Mouse (Mus musculus): ENCODE measurements around the gene Dnajc11. TPM values are rescaled to one million over a fixed set of nuclear protein-coding genes. Genes with fewer than 3 reads are reported as not detected.

The Dnajc11 gene
- polyA plus RNA-seq, 1 experiment, result 45.5 TPM

DNA sequence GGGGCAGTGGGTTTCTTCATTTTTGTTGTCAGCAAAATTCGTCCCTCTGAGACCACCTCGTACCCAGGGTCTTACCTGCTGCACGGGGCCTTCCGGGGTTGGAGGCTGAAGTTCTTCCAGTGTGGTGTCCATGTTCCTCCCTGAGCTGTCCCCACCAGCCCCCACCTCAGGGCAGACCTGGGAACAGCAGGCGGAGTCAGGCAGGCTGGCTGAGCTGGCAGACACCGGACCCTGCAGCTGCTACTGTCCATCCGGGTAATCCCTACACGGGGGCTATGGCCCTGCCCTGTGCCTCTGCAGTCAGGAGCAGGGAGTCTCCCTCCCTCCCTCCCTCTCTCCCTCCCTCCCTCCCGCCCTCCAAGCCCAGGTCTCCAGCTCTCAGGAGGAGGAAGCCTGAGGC lies 50.1 kb downstream of the Dnajc11 start:
- H3ac ChIP-seq (ENCODE audit: control insufficient read depth, insufficient read length), result peak overlapping the region; percentile 41
- peaks cover 7% of the 10 kb centered on the region for H3K36me3 ChIP-seq (ENCODE audit: control insufficient read depth, insufficient read depth)
- peak overlapping the region; percentile 46 for H3K4me3 ChIP-seq
- TF ChIP-seq MAX (IDR thresholded peaks at IDR 0.05; ENCODE audit: low read depth), result no peak
- TF ChIP-seq TCF3 (IDR thresholded peaks at IDR 0.05; ENCODE audit: insufficient read length, low read depth), result peak; percentile 96
- TF ChIP-seq MYOD1 (IDR thresholded peaks at IDR 0.05; ENCODE audit: control insufficient read depth in 1 of 3, insufficient read length in 2 of 3, low read depth in 2 of 3), result peak; percentile 85 to 100 (median 100)
- TF ChIP-seq REST (IDR thresholded peaks at IDR 0.05; ENCODE audit: insufficient read depth, insufficient read length), result no peak
- no peak for TF ChIP-seq USF1 (IDR thresholded peaks at IDR 0.05; ENCODE audit: low read depth)
- TF ChIP-seq TCF12 (IDR thresholded peaks at IDR 0.05; ENCODE audit: insufficient read depth, poor library complexity, severe bottlenecking), result peak; percentile 80
- TF ChIP-seq CEBPB (IDR thresholded peaks at IDR 0.05; ENCODE audit: insufficient read depth, poor library complexity, severe bottlenecking), result no peak
- TF ChIP-seq MYOG (IDR thresholded peaks at IDR 0.05; ENCODE audit: control insufficient read depth in 1 of 3, insufficient read depth in 1 of 3, insufficient read length in 2 of 3, low read depth in 2 of 3), result peak; percentile 52 to 93 (median 62)
- TF ChIP-seq POLR2A (IDR thresholded peaks at IDR 0.05; ENCODE audit: insufficient read length, low read depth), result peak; percentile 69
- no peak for TF ChIP-seq E2F4 (IDR thresholded peaks at IDR 0.05; ENCODE audit: insufficient read depth)
- TF ChIP-seq SRF (IDR thresholded peaks at IDR 0.05; ENCODE audit: control insufficient read depth, insufficient read length, low read depth), result no peak
- TF ChIP-seq POLR2AphosphoS2 (IDR thresholded peaks at IDR 0.05; ENCODE audit: insufficient read length, low read depth), result peak; percentile 85
- H3K27me3 ChIP-seq (ENCODE audit: control insufficient read depth, insufficient read depth, insufficient read length), result no peaks in the 10 kb centered on the region
- H3K79me2 ChIP-seq (ENCODE audit: control insufficient read depth, insufficient read depth), result peaks cover 16% of the 10 kb centered on the region
- peak overlapping the region; percentile 76 for H3K4me2 ChIP-seq (ENCODE audit: low read depth)

DNA sequence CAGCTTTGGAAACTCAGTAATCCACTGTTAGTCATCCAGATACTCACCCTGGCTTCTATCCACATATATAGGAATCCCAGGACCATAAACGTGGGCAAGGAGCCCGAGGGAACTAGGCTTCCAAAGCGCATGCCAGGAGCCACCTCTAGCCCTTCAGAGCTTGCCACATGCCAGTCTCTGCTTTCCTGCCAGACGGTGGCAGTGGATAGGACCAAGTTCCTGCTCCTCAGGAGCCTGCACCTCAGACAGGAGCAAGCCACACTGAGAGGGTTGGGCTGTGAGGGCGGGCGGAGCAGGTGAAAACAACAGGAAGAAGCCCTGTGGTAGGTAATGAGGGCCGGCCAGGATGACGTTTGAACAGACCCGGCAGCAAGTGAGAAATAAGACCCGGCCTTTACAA lies 52.4 kb downstream of the Dnajc11 start:
- Histone ChIP-seq H3K4me2 (ENCODE audit: low read depth) (no peak overlapping the region), H3K4me3 (no peak overlapping the region), H3ac (ENCODE audit: control insufficient read depth, insufficient read length) (no peak overlapping the region), H3K27me3 (ENCODE audit: control insufficient read depth, insufficient read depth, insufficient read length) (no peaks in the 10 kb centered on the region), H3K79me2 (ENCODE audit: control insufficient read depth, insufficient read depth) (peaks cover 16% of the 10 kb centered on the region), H3K36me3 (ENCODE audit: control insufficient read depth, insufficient read depth) (peaks cover 2% of the 10 kb centered on the region)
- TF ChIP-seq MAX (IDR thresholded peaks at IDR 0.05; ENCODE audit: low read depth) (no peak), POLR2A (IDR thresholded peaks at IDR 0.05; ENCODE audit: insufficient read length, low read depth) (no peak), TCF3 (IDR thresholded peaks at IDR 0.05; ENCODE audit: insufficient read length, low read depth) (no peak), POLR2AphosphoS2 (IDR thresholded peaks at IDR 0.05; ENCODE audit: insufficient read length, low read depth) (no peak), USF1 (IDR thresholded peaks at IDR 0.05; ENCODE audit: low read depth) (no peak), REST (IDR thresholded peaks at IDR 0.05; ENCODE audit: insufficient read depth, insufficient read length) (no peak), SRF (IDR thresholded peaks at IDR 0.05; ENCODE audit: control insufficient read depth, insufficient read length, low read depth) (no peak), MYOG (IDR thresholded peaks at IDR 0.05; ENCODE audit: control insufficient read depth in 1 of 3, insufficient read depth in 1 of 3, insufficient read length in 2 of 3, low read depth in 2 of 3) (no peak), TCF12 (IDR thresholded peaks at IDR 0.05; ENCODE audit: insufficient read depth, poor library complexity, severe bottlenecking) (no peak), E2F4 (IDR thresholded peaks at IDR 0.05; ENCODE audit: insufficient read depth) (no peak)

GRCm38 (mm10) chr4:151986650-151987049 lies 53.2 kb downstream of the Dnajc11 start:
- H3K79me2 ChIP-seq (ENCODE audit: control insufficient read depth, insufficient read depth), result peaks cover 16% of the 10 kb centered on the region
- no peak overlapping the region for H3K4me3 ChIP-seq
- peaks cover under 1% of the 10 kb centered on the region for H3K36me3 ChIP-seq (ENCODE audit: control insufficient read depth, insufficient read depth)
- no peak overlapping the region for H3ac ChIP-seq (ENCODE audit: control insufficient read depth, insufficient read length)
- TF ChIP-seq SRF (IDR thresholded peaks at IDR 0.05; ENCODE audit: control insufficient read depth, insufficient read length, low read depth), result no peak
- TF ChIP-seq REST (IDR thresholded peaks at IDR 0.05; ENCODE audit: insufficient read depth, insufficient read length), result no peak
- no peak for TF ChIP-seq E2F4 (IDR thresholded peaks at IDR 0.05; ENCODE audit: insufficient read depth)
- H3K27me3 ChIP-seq (ENCODE audit: control insufficient read depth, insufficient read depth, insufficient read length), result no peaks in the 10 kb centered on the region
- no peak overlapping the region for H3K4me2 ChIP-seq (ENCODE audit: low read depth)

- Histone ChIP-seq H3K4me2 (ENCODE audit: low read depth) (peak overlapping the region; percentile 79), H3K27me3 (ENCODE audit: control insufficient read depth, insufficient read depth, insufficient read length) (no peaks in the 10 kb centered on the region), H3K36me3 (ENCODE audit: control insufficient read depth, insufficient read depth) (peaks cover 5% of the 10 kb centered on the region), H3K4me3 (peak overlapping the region; percentile 69), H3K79me2 (ENCODE audit: control insufficient read depth, insufficient read depth) (peaks cover 15% of the 10 kb centered on the region), H3ac (ENCODE audit: control insufficient read depth, insufficient read length) (peak overlapping the region; percentile 86)
- TF ChIP-seq USF1 (IDR thresholded peaks at IDR 0.05; ENCODE audit: low read depth) (no peak), TCF12 (IDR thresholded peaks at IDR 0.05; ENCODE audit: insufficient read depth, poor library complexity, severe bottlenecking) (no peak), TCF3 (IDR thresholded peaks at IDR 0.05; ENCODE audit: insufficient read length, low read depth) (no peak), POLR2A (IDR thresholded peaks at IDR 0.05; ENCODE audit: insufficient read length, low read depth) (no peak), MYOG (IDR thresholded peaks at IDR 0.05; ENCODE audit: control insufficient read depth in 1 of 3, insufficient read depth in 1 of 3, insufficient read length in 2 of 3, low read depth in 2 of 3) (no peak), SRF (IDR thresholded peaks at IDR 0.05; ENCODE audit: control insufficient read depth, insufficient read length, low read depth) (no peak), POLR2AphosphoS2 (IDR thresholded peaks at IDR 0.05; ENCODE audit: insufficient read length, low read depth) (no peak), MYOD1 (IDR thresholded peaks at IDR 0.05; ENCODE audit: control insufficient read depth in 1 of 3, insufficient read length in 2 of 3, low read depth in 2 of 3) (no peak), E2F4 (IDR thresholded peaks at IDR 0.05; ENCODE audit: insufficient read depth) (no peak), MAX (IDR thresholded peaks at IDR 0.05; ENCODE audit: low read depth) (no peak), REST (IDR thresholded peaks at IDR 0.05; ENCODE audit: insufficient read depth, insufficient read length) (no peak), CEBPB (IDR thresholded peaks at IDR 0.05; ENCODE audit: insufficient read depth, poor library complexity, severe bottlenecking) (no peak)
These were observed 54.5 kb downstream of the Dnajc11 start for GRCm38 (mm10) chr4:151988014-151988341.
